Mouse (Mus musculus): ENCODE measurements at regions not wholly inside any gene's neighbourhood (a gene's known extent, or its start where the extent isn't known, plus 50 kb on each side); places are given as distances from the start of the nearest gene placed in this dataset.

DNA sequence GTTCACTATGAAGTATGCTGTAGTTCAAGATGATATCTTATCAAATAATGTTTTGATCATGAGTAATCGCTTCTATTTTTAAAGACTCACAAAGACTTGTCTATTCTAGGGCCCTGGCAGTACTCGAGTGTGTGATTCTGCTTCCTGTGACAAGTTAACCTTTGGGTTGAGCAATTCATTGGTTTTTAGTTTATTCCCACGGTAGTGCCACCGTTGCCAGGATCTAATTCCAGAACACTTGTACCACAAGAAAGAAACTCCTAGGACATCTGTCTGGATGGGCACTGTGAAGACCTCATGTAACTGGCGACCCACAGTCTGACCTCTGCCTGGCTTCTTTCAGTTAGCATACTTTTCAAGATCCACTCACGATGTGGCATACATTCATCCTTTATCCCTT is 134.7 kb upstream of the Mkln1 start:
- DNase-seq (ENCODE audit: low read depth, low spot score): no peak

DNA sequence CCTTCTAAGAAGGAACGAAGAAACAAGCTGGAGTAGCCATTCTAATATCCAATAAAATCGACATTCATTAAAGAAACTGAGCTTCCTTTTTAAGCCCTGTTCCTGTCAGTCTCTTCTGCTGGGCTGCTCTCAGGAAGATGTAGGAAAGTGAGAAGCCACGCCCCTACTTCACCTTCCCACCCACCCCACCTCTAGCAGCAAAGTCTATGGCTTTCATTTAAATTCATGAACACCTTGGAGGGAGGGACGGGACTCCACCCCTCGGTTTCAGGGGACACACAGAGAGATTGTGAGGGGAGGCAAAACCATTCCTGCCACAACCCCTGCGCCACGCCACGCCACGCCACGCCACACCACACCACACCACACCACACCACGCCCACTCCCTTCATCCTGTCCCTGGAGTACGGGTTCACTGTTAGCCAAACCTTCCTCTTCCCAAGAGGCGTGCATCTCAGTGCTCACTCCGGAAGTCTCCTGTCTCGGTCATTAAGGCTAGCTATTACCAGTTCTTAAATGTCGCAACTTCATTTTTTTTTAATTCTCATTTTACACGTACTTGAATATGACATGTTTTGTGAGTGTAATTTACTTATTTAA is 132.0 kb upstream of the Mkln1 start:
- DNase-seq (ENCODE audit: low read depth, low spot score): peak; percentile 61

DNA sequence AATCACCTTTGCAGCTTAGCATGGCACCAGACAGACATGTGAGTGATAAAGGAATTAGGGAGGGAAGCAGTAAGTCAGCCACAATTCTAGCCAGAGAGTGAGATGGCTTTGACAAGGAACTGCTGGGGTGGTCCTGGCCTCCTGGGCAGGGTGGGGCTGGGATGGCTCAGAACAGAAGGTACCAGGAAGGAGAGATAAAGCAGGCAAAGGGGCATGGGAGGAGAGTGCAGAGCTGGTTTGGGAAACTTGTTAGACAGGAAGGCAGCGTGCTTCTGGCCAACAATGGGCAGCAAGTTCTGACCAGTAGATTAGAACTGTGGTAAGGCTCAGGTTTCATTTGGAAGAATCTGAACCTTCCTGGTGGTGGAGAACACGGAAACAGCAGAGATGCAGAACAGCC is 130.5 kb upstream of the Mkln1 start:
- no peak for DNase-seq (ENCODE audit: low read depth, low spot score)

DNA sequence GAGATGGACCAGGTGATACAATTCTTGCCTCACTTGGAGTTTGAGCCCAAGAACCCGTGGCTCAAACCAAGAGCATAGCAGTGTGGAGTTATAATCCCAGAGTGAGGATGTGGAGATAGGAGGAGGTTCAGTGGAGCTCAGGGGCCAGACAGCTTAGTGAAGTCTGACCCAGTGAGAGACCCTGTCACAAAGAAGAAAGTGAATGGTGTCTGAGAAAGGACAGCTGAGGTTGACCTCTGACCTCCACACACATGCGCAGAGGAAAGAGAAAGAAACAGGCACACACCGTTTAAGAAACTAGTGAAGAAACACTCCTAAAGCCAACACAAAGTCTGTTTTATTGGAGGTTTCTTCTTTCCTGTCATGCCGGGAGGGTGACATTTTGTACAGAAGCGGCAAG is 124.7 kb upstream of the Mkln1 start:
- DNase-seq (ENCODE audit: low read depth, low spot score): no peak

DNA sequence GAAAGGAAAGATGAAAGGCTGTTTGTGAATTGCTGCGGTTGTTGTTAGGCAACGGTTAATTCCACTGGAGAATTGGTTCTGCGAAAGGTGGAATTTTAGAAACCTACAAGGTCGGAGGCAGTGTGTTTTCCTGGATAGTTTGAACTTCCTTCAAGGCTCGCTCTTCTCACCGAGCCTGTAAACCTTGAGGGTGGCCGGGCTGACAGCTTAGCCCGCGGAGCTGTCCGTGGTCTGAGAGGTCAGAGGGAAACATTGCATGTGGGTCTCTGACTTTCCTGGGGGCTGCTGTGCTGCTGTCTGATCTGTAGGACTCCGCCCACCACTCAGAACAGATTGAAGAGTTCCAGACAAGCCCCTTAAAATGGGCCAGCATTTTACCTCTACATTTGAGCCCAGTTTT is 124.3 kb upstream of the Mkln1 start:
- peak; percentile 52 for DNase-seq (ENCODE audit: low read depth, low spot score)

DNA sequence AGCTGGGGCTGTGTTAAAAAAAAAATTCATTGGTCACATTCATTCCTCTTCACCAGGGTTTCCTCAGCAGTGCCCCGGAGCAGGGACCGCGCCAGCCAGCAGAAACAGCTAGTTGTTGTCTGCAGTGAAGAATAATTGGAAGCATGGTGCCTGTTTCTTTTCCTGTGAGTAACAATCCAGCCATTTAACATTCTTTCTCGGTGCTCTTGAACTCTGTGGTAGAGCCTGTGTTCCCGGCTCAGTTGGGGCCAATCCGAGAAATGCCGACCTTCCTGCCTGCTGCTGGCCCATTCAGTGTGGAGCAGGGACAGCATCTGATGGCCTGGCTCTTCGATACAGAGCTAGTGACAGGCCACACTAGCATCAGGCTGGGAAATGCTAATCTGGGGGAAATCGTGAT is 120.7 kb upstream of the Mkln1 start:
- DNase-seq (ENCODE audit: low read depth, low spot score): no peak

DNA sequence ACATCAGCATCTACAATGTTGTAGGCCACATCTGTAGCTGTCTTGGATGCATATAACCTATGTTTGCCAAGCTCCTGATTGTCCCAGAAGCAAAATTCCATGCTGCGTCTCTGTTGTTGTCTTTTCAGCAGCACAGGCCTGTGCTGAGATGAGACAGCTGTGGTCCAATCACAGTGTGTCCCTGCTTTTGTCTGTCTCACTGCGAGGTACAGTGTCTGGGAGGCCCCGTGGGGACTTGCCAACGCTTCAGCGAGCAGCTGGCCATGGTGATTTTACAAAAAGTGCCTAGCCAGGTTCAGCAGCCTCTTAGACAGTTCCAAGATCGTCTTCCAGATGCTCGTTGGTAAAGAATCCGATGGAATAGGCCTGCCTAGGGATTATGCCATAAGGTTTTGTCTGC is 114.6 kb upstream of the Mkln1 start:
- DNase-seq (ENCODE audit: low read depth, low spot score): no peak

DNA sequence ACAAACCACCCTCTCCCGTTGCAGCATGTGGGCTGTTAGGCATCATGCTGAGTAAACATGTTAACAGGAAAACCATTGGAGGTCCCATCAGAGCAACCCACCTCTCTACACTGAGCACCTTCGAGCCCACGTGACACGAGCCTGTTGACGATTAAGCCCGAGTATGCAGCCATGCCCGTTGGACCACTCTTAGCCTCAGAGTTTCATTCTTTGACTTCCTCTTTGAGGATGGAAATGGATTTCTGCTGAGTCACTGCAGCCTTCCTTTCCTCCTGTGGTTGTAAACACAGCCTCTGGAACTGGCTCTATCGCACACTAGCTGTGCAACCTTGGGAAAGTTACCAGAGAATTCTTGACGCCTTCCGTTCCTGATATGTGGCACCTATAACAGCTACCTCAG is 114.1 kb upstream of the Mkln1 start:
- peak; percentile 30 for DNase-seq (ENCODE audit: low read depth, low spot score)

DNA sequence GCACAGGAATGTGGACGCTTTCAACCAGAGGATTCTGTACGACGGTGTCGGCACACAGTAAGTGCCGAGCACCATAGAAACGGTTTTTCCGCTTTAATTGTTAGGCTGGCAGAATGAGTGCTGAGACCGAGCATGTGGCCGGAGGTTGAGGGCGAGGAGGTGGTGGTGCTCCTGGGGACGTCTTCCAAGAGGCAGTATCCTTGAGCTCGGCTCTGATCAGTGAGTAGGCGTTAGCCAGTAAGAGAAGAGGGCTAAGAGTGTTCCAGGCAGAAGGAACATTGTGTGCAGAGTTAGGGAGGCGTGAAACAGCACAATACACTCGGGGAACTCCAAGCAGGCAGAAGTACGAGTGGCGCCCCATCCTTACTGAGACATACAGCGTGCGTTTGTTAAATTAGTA is 113.5 kb upstream of the Mkln1 start:
- DNase-seq (ENCODE audit: low read depth, low spot score): peak; percentile 33

DNA sequence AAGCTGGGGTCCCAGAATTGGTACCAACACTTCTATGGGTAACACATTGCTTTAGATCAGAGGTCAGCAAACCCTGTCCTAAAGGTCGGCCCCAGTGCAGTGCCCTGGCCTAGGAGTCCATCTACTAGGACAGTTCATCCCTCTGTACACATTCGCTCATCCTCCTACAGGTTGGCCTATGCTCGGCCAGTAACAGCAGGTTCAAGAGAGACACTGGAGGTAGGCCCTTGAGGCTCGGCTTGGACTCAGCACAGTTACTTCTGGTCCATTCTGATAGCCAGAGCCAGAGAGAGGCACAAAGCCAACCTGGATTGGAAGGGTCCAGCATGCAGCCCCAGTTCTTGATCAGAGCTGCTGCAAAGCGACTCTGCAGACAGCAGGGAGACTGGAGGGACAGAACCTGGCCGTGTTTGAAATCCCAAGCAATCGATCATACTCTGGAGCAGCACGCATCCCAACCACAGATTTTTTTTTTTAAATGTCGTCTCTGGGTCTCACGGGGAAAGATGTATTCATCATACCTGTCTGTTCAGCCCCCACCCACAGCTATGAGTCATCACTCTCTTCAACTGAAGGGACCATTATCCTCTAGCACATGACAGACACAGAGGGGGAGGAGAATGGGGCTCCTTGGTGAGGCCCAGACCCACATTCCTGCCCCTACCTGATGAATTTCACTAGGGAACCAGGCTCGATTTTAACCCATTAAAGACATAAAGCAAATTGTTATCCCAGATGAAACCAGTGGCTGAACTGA is 112.4 kb upstream of the Mkln1 start:
- no peak for DNase-seq (ENCODE audit: low read depth, low spot score)

DNA sequence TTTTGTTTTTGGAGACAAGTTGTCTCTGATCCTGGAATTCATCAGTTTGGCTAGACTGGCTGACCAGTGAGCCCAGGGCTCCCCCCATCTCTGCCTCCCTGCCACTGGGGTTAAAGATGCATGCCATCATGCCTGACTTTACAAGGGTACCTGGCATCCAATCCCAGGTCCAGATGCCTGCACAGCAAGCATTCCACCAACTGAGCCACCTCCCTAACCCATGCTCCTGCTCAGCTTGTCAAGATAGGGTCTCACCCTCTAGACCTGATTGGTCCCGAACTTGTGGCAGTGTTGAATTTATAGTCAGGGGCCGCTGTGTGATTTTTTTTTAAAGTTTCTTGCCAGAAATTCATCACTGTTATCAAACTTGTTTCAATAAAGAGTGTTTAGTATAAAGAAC is 111.4 kb upstream of the Mkln1 start:
- DNase-seq (ENCODE audit: low read depth, low spot score): no peak

DNA sequence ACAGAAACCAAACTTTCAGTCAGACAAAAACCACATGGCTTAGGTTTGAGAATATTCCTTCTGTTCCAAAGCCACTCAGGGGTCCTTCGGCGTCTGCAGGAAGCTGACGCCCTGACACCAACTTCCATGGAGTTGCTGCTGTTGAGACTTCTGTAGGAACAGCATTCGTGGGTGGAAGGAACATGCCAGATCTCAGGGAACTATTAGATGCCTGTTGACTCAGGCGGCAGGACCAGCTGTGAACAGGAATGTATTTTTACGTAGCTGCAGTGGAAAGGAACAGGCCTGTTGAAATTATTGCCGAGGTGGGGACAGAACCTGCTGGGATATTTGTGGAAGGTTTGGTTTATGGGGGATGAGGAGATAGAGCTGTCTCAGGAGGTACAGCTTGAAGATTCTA is 110.8 kb upstream of the Mkln1 start:
- DNase-seq (ENCODE audit: low read depth, low spot score): no peak

DNA sequence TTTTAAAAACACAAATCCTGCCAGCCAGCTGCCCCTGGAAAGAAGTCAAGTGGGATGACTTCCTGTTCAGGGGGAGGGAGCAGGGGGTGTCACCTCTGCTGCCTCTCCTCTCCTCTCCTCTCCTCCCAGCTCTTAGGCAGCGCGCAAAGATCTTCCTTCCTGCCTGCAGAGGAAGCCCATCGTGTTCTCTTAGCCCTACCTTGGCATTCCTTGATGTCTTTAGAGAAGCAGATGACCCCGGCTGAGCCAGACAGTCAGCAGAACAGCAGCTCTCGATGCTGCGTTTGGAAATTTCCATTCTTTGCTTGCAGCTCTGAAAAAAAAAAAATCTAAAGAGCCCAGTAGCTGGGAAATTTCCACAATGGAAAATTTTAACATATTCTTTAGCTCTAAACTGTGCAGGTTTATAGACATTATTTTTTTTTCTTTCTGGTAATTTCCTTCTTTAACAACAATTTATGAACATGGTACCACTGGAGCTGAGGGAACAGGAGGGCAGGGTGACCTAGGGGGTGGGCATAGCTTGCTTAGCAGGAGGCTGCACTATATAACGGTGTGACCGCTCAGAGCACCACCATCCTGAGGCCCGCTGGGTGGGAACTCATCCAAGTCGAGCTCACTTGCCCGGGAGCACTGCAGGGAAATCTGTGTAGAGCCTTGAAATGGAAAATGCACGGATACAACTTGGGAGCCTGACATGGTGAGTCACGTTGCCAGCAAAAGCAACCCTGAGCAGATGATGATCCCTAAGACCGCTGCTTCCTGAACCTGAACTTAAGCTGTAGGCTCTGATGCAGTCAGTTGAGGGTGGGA is 109.9 kb upstream of the Mkln1 start:
- peak; percentile 10 for DNase-seq (ENCODE audit: low read depth, low spot score)

DNA sequence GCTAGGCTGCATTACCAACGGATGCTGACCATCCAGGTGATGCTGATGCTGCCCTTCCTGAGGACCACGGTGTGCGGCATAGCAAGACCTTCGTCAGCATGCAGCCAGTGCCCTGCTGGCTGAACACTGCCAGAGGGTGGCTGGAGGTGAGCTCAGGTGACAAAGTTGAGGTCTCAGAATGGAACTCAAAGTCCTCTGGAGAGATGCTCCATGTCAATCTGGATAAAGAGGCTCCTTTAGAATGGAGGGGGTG is 109.4 kb upstream of the Mkln1 start:
- no peak for DNase-seq (ENCODE audit: low read depth, low spot score)

DNA sequence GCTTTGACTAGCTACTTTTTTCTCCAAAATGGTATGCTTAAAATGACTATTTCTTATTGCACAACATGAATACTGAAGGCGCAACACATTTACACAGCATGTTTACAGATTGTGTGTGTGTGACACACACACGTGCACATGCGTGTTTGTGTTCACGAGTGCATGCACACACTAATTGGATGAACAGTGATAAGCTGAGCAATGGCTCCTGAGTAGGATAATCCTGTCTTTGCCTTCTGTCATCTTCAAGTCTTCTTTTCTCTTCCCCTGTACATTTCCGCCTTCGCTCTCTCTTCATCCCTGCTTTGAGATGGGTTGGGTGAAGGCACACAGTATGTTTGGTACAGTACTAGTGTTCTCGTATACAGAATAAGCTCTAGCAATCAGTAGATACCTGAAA is 106.5 kb upstream of the Mkln1 start:
- DNase-seq (ENCODE audit: low read depth, low spot score): no peak

DNA sequence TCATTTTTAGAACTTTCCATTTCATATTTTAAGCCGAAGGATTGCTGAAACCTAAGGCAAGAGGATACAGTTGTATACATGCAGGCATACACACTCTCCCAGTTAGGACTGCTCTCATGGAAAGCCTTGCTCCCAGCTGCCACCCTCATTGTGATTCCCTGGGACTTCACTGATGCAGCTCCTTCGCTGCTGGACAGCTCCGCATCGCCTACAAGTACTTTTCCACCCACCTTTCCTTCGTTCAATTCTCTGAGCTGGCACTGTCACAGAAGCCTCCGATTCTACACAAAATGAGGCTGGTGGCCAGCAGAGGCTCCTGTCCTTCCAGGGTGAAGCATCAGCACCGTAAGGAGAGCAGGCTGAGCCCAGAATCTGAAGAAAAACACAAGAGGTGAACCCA is 105.5 kb upstream of the Mkln1 start:
- DNase-seq (ENCODE audit: low read depth, low spot score): peak; percentile 36

DNA sequence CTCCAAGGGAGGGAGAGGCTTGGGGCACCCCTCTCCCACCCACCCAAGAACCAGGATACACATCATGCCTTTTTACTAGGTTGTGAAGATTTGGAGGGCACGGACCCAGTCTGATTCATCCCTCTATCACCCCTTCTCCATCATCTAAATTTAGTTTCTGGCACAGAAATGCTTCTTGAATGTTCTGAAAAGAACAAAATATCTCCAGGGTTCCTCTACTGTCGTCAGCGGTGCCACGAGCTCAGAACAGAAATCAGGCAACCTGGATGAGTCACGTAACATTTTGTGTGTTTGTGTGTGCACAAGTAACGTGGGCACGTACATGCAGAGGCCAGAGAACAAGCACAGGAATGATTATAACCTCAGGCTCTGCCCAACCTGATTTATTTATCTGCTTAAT is 99.1 kb upstream of the Mkln1 start:
- no peak for DNase-seq (ENCODE audit: low read depth, low spot score)

DNA sequence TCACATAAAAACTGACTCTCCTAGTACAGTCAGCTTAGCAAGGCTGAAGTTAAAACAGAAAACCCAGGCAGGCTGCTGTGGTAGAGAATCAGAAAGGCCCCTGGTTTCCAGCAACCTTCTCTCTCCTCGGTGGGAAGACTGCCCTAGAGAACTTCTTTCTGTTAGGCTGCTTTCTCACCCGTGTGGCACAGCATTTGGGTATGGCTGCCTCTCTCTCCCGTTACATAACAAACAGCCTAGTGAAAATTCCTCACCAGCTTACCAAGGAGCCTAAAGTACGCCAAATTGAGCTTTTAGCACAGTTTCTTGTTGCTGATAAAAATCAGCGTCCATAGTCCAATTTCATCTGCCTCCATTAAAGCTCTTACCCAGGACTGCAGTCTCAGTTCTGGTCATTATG is 92.8 kb upstream of the Mkln1 start:
- DNase-seq (ENCODE audit: low read depth, low spot score): no peak

DNA sequence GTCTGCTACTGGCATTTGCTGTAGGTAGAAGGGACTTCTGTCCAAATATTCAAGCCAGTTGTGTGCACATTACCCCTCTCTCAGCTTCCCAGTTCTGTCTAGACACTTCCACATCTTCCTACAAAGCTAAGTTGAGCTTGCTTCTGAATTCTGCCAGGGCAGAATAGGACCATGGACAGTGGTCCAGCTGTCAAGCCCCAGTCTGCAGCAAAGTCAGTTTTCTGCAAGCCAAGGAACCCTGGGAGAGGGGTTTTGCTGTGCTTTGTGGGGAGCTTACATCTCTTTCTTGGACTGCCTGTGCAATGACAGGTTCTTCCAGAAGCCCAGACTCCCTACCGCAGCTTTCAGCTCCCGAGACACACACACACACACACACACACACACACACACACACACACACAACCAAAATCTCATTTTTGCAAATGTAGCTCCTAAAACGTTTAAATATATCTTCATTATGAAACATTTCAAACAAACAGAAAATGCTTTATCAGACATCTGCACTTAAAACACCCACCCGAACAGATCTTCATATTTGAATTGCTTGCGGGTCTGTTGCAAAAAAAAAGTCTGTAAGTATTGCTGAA is 91.4 kb upstream of the Mkln1 start:
- DNase-seq (ENCODE audit: low read depth, low spot score): peak; percentile 54

DNA sequence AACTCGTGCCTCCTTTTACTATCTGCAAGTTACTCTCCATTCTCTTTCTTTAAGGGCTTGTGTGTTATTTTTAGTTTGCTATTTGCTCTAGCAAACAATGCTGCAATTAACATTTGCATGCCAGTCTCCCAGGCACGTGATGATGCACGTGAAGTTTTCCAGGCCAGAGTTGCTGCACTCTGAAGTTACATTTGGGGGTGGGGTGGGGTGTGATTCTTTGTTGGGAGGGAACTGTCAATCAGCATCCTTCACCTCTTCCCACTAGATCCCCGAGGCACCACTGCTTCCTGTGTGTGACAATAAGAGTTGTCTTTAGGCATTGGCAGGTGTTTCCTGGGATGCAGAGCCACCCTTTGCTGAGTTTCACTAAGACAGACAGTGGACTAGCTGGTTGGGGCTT is 90.6 kb upstream of the Mkln1 start:
- DNase-seq (ENCODE audit: low read depth, low spot score): peak; percentile 51

DNA sequence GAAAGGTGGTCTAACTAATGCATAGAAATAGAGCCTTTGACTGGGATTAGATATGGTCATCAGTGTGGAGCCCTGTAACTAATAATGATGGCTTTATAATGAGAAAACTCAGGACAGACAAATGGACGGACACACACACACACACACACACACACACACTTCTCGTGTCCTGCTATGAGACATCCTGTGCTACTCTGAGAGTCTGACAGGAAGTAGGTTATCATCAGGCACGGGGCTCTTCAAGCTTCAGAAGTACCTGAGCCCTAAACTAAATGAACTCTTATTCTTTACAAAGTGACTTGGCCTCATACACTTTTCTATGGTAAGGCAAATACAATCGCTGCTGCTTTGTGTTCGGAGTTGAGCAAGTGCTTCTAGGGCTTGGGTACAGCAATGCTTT is 87.9 kb upstream of the Mkln1 start:
- no peak for DNase-seq (ENCODE audit: low read depth, low spot score)

DNA sequence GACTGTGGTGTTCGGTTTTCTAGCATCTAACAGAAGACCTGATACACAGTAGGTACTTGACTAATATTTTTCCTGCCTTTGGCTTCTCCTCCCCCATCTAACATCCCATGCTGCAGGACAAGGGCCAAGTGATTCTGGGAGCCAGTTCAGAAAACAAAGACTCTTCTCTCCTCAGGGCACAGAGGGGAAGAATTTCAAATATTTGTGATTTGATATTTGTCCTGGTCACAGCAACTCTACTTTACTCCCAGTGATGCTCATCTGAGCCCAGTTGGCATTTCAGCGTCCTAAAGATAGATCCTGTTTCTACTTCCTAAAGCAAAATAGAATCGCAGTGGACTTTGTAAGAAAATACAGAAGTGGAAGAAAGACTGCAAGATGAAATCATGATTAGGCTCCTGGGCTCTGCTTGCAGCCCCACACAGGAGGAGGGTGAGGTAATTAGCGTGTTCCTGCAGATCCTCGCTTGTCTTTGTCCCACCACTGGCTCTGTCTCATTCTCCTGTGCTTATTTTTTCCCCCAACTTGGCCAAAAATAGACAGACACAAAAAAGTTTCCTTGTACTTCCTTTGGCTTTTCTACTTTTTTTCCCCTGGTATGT is 84.6 kb upstream of the Mkln1 start:
- no peak for DNase-seq (ENCODE audit: low read depth, low spot score)

Measured in ZHBTc4 (cell line).